Mouse (Mus musculus) testis, adult 2 months (tissue): ENCODE data around the gene Gdf1.

Experiments
- CTCF ChIP-seq: fragments of 200-500 bp; IDR thresholded peaks from 2 replicates; pipeline ENCODE4 v1.5.1; 2012; ENCODE audit warnings: low read depth, mild to moderate bottlenecking, inconsistent platforms, low read length, moderate library complexity; ENCODE audit not compliant: control insufficient read depth, insufficient read depth, insufficient replicate concordance
- POLR2A ChIP-seq: fragments of 200-500 bp; IDR thresholded peaks from 2 replicates; pipeline ENCODE4 v1.6.1; 2012; ENCODE audit warnings: low read depth, mild to moderate bottlenecking, inconsistent platforms, low read length, moderate library complexity; ENCODE audit not compliant: control insufficient read depth

DNA sequence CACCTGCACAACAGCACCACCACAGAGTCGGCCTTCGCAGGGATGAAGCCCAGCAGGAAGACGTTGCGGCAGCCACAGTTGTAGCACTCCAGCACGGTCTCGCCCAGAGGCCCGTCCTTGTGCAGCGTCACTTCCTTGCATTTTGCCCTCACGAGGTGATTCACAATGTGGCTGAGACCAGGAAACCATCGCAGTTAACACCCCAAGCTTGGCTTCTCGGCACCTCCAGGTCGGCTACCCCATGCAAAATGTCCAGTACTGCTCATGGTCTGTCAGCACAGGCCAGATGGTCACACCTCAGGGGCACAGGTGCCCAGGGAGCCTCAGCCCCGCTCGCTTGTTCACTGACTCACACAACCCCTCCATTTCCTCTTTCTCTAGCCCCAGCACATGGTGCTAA, 12.4 kb downstream of the Gdf1 start:
- TF ChIP-seq POLR2A (no peak), CTCF (no peak)
